Mouse (Mus musculus) central nervous system, embryonic 14 days (tissue): Measurements from ENCODE around the gene Fbxo44. TPM values are rescaled to one million over a fixed set of nuclear protein-coding genes. Genes with fewer than 3 reads are reported as not detected.

Experiments
- polyA plus RNA-seq: library from polyadenylated mRNA; depleted of rRNA; stranded (reverse); fragments of >200 nt; gene quantifications from 2 replicates; pipeline ENCODE4 v1.2.3, GENCODE M21; 2012; rRNA removed

The Fbxo44 gene
- 112 and 121 TPM in 2 replicates for polyA plus RNA-seq

DNA sequence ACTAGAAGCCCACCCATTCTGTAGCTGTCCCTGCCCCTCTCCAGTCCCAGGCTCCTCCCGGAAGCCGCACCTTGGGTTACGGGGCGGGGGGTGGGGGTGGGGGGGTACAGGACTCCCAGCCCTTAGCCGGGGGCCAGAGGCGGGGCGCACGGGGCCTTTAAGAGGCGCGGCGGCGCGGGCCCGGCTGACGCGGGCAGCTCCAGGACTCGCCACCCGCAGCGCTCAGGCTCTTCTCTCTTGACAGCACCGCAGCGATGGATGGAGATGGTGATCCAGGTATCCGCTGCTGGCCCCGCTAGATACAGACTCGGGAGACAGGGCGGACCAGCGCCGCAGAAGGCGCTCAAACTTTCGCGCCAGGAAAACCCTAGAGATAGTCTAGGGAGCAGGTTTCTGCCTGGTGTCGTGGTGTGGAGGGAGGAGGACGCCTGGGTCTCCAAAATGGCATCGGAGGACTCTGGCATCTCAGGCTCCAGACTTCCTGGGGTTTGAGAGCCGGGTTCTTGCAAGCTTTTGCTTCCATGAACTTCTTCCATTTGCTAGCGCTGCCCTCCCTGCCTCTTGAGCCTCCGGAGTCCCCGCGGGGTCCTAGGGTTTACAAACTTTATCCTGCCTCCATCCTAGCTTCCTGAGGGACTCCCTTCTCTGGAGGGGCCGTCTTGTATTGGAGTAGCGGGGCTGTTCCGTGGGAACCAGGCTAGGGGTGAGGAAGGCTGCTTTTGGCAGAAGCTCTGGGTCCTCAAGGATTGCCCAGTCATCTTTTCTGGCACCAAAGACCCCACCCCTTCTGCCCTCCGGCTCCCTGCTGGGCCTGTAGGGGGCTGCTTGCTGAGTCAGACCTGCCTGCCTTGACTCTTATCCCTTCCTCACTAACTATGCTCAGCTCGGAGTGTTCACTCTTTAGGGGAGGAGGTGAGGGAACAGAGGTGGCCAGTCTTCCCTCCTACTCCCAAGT lies at the start of gene Fbxo44, which contains the start of gene Fbxo2:
Gene Fbxo44, minus strand, starts transcription at position 47 of the 955 bp plus-strand sequence.
Gene Fbxo2, plus strand, starts transcription at position 186 of the 955 bp plus-strand sequence.

GRCm38 (mm10) chr4:148151267-148152168 lies 8.8 kb downstream of the Fbxo44 start, which contains the start of gene Fbxo6:
Fbxo6 (minus strand) TSS chr4:148152140.

DNA sequence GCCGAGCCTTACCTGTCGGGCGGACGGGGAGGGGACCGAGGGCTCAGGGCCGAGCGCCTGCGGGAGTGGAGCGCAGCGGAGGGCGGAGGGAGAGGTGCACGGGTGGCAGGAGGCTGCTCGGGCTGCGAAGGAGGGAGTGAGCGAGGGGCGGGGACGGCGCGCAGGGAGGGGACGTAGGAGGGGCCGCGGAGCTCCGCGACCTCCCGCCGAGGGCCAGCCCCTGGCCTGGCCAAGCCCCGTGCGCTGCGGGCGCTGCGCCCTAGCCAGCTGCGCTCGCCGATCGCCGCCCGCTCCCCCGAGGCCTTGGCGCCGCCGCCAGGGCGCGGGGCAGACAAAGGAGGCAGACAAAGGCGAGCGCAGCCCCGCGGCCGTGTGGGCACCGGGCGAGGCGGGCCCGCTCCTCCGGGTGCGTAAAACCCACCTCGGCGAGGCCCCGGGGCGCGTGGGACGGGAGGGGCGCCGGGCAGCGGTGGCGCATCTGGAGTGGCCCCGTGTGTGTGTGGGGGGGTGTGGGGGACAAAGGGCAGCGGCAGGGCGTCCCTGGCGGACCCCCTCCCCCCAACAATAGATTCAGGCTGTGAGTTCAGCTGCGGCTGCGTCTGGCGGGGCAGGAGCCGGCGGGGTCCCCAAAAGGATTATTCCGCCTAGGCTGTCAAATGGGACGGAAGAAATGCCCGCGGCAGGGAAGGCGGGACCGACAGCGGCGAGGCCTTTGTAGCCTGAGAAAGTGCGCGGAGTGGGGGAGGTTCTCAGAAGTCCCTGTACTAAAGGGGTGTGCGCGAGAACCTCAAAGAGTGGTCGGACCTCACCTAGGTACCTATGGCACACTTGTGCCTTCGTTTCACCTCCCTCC lies 29.5 kb downstream of the Fbxo44 start, which contains the start of gene Draxin:
Gene Draxin, minus strand, starts transcription at position 138 of the 853 bp plus-strand sequence.

GRCm38 (mm10) chr4:148130133-148130532 lies 30.1 kb downstream of the Fbxo44 start, which contains the start of gene Mad2l2:
Mad2l2 (plus strand) TSS chr4:148130384.

Other genes with a start within 250 kb of the Fbxo44 start
- 19.6 and 37.3 TPM in 2 replicates for gene Plod1, start 223.7 kb downstream of the Fbxo44 start, polyA plus RNA-seq
- gene 2510039O18Rik, start 219.6 kb downstream of the Fbxo44 start, polyA plus RNA-seq: 49.3 and 49.4 TPM in 2 replicates
- gene Nppb, start 174.7 kb downstream of the Fbxo44 start, polyA plus RNA-seq: 0.26 TPM in 1 of 2 replicates, not detected in the other
- gene Nppa, start 159.8 kb downstream of the Fbxo44 start, polyA plus RNA-seq: 0.65 and 1.1 TPM in 2 replicates
- 51.6 and 54.5 TPM in 2 replicates for gene Clcn6, start 121.7 kb downstream of the Fbxo44 start, polyA plus RNA-seq
- gene Mthfr, start 121.4 kb downstream of the Fbxo44 start, polyA plus RNA-seq: 37.8 and 38.4 TPM in 2 replicates
- 5.5 and 6.7 TPM in 2 replicates for gene Agtrap, start 72.5 kb downstream of the Fbxo44 start, polyA plus RNA-seq
- 116 and 129 TPM in 2 replicates for gene Mad2l2, start 30.1 kb downstream of the Fbxo44 start, polyA plus RNA-seq
- gene Draxin, start 29.8 kb downstream of the Fbxo44 start, polyA plus RNA-seq: 48.5 and 59.7 TPM in 2 replicates
- 18.0 and 20.3 TPM in 2 replicates for gene Fbxo6, start 8.3 kb downstream of the Fbxo44 start, polyA plus RNA-seq
- 4.2 and 8.8 TPM in 2 replicates for gene Fbxo2, start 139 bp upstream of the Fbxo44 start, polyA plus RNA-seq
- gene Disp3, start 127.5 kb upstream of the Fbxo44 start, polyA plus RNA-seq: 16.0 and 19.9 TPM in 2 replicates